Mouse (Mus musculus) R1 (cell line): ENCODE measurements at regions not wholly inside any gene's neighbourhood (a gene's known extent, or its start where the extent isn't known, plus 50 kb on each side); places are given as distances from the start of the nearest gene placed in this dataset.
A peak's percentile ranks its signal among the peaks of the same experiment; 100 is the strongest.

Source experiments
- DNase-seq: peaks from one replicate; pipeline ENCODE4 v3.0.0-alpha.2; 2018; ENCODE audit warnings: low read depth, low spot score

DNA sequence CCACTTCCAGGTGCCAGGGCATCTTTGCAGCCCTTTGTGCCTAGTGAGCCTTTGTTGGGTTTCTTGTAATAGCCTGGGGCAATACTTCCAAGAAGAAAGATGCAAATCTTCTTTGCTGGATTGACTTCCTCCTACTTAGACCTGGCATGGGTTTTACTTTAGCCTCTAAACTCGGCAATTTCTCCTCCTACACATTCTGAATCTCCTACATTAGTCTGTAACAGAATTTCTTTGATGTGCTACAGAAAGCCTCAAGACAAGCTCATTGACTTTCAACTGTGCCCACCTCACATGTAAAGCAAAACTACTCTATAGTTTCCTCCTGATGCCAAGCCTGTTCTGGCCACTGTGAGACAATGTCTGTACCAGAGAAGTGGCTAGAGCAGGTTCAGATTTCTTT lies 92.9 kb downstream of the 9230113P08Rik start:
- no peak for DNase-seq

DNA sequence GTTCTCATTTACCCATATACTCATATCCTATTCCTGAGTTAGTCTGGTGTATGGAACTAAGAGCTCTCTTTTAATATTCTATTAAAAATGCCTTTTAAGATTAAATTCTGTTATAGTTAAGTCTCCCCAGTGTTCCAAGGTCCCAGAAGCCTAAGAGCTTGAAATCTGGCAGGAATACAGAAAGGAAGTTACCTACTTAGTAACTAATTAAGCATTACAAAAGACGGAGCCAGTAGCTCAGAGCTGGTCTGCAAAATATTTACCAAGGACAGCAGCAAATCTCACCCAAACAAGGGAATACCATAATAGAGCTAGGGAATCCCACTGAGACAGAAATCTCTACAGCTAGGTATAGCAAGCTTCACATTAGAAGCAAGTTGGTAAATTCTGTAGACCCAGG lies 98.6 kb downstream of the 9230113P08Rik start:
- peak; percentile 30 for DNase-seq
